Mouse (Mus musculus): ENCODE results near the gene Pheta1. TPM values are rescaled to one million over a fixed set of nuclear protein-coding genes. Genes with fewer than 3 reads are reported as not detected.

The Pheta1 gene
- polyA plus RNA-seq, 1 experiment from 2014 or later, result 10.8 TPM

DNA sequence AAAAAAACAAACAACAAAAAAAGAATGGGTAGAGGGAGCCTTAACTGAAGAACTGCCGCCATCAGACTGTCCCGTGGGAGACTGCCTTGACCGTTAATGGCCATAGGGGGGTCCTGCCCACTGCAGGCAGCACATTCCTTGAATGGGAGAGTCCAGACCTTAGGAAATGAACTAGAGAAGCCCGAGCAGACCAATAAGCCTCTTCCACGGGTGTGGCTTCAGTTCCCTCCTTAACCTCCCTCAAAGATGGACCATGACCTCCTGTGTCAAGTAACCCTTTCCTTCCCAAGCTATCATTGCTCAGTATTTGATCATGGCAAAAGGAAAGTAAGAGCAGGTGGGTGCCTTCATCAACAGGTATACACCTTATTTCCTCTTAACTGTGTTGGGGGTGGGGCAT lies 13.2 kb downstream of the Pheta1 start:
- no peaks in the 10 kb centered on the region for H3K9me3 ChIP-seq (ENCODE audit: control insufficient read depth, low read length)
- H3K27ac ChIP-seq (replicated peaks in 1 of 2; ENCODE audit: control insufficient read depth in 1 of 2, insufficient read depth in 1 of 2, low read depth in 2 of 2, low read length in 2 of 2), result no peak overlapping the region
- H3K4me1 ChIP-seq (ENCODE audit: control insufficient read depth in 2 of 2, insufficient read depth in 2 of 2, low read length in 2 of 2), result no peaks in the 10 kb centered on the region; a peak in 1 of 4 replicates
- H3K4me2 ChIP-seq (ENCODE audit: low read length), result no peak overlapping the region
- ATAC-seq (ENCODE audit: insufficient number of reproducible peaks, insufficient read depth, low FRiP score, low read depth), result no peak
- no peak overlapping the region for H3K9ac ChIP-seq (ENCODE audit: low read length)
- H3K36me3 ChIP-seq (ENCODE audit: control insufficient read depth, insufficient read depth, low read length), result no peaks in the 10 kb centered on the region
- 55% methylated on average over 5 of the region's 5 CpGs for WGBS
- H3K27me3 ChIP-seq (ENCODE audit: control insufficient read depth, insufficient read depth, low read length), result no peaks in the 10 kb centered on the region
- H3K4me3 ChIP-seq (ENCODE audit: control insufficient read depth in 1 of 2, insufficient read depth in 1 of 2, low read depth in 1 of 2, low read length in 2 of 2), result no peak overlapping the region

DNA sequence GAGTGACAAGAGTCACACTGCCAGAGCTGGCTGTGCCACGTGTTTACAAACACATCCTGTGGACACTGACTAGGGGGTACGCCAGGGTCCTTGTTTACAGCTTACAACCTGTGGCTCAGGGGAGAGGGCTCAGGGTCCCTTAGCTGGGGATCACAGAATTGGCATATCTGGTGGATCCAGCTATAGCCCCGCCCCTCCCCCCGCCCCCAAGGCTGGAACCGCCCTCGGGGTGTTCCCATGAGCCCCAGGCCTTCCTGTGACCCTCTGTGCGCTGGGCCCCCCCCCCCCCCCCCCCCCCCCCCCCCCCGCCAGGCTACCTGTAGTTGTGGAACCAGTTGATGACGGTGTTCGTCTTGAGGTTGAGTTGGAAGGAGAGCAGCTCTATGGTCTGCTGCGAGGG lies 15.5 kb downstream of the Pheta1 start:
- Histone ChIP-seq H3K4me2 (ENCODE audit: low read length) (peak overlapping the region; percentile 21; the same call in 1 of the 2 replicates), H3K36me3 (ENCODE audit: control insufficient read depth, insufficient read depth, low read length) (peaks cover 6% of the 10 kb centered on the region; the same call in 1 of the 2 replicates), H3K9me3 (ENCODE audit: control insufficient read depth, low read length) (no peaks in the 10 kb centered on the region), H3K27me3 (ENCODE audit: control insufficient read depth, insufficient read depth, low read length) (no peaks in the 10 kb centered on the region), H3K4me1 (ENCODE audit: control insufficient read depth in 2 of 2, insufficient read depth in 2 of 2, low read length in 2 of 2) (no peaks in the 10 kb centered on the region), H3K9ac (ENCODE audit: low read length) (no peak overlapping the region; the same call in 1 of the 2 replicates), H3K4me3 (ENCODE audit: control insufficient read depth in 1 of 2, insufficient read depth in 1 of 2, low read depth in 1 of 2, low read length in 2 of 2) (no peak overlapping the region), H3K27ac (replicated peaks in 1 of 2; ENCODE audit: control insufficient read depth in 1 of 2, insufficient read depth in 1 of 2, low read depth in 2 of 2, low read length in 2 of 2) (no peak overlapping the region)
- WGBS, result 8% methylated on average over 7 of the region's 11 CpGs
- no peak for ATAC-seq (ENCODE audit: insufficient number of reproducible peaks, insufficient read depth, low FRiP score, low read depth)

DNA sequence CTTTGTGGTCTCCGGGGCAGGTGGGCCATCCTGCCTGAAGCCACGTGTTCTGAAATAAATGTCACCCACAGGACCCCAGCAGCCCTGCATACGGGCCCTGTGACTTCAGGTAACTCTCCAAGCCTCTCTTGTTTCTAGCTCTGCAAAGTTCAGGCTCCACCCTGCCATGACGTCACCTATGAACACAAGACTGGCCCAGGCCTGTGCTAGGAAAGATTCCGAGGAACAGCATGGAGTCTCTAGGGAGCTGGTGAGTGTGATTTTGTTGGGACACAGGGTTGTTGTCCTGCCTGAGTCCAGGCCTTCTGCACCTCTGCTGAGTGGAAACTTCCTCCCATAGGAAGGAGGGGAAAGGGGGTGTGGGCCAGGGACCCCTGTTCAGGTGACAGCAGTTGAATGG lies 19.2 kb downstream of the Pheta1 start:
- Histone ChIP-seq H3K27ac (replicated peaks in 1 of 2; ENCODE audit: control insufficient read depth in 1 of 2, insufficient read depth in 1 of 2, low read depth in 2 of 2, low read length in 2 of 2) (no peak overlapping the region), H3K9me3 (ENCODE audit: control insufficient read depth, low read length) (no peaks in the 10 kb centered on the region), H3K4me2 (ENCODE audit: low read length) (no peak overlapping the region), H3K36me3 (ENCODE audit: control insufficient read depth, insufficient read depth, low read length) (peaks cover 10% of the 10 kb centered on the region; the same call in 1 of the 2 replicates), H3K27me3 (ENCODE audit: control insufficient read depth, insufficient read depth, low read length) (no peaks in the 10 kb centered on the region), H3K4me3 (ENCODE audit: control insufficient read depth in 1 of 2, insufficient read depth in 1 of 2, low read depth in 1 of 2, low read length in 2 of 2) (no peak overlapping the region), H3K9ac (ENCODE audit: low read length) (no peak overlapping the region), H3K4me1 (ENCODE audit: control insufficient read depth in 2 of 2, insufficient read depth in 2 of 2, low read length in 2 of 2) (no peaks in the 10 kb centered on the region)
- ATAC-seq (ENCODE audit: insufficient number of reproducible peaks, insufficient read depth, low FRiP score, low read depth), result no peak
- WGBS, result 71% methylated on average over 5 of the region's 5 CpGs

DNA sequence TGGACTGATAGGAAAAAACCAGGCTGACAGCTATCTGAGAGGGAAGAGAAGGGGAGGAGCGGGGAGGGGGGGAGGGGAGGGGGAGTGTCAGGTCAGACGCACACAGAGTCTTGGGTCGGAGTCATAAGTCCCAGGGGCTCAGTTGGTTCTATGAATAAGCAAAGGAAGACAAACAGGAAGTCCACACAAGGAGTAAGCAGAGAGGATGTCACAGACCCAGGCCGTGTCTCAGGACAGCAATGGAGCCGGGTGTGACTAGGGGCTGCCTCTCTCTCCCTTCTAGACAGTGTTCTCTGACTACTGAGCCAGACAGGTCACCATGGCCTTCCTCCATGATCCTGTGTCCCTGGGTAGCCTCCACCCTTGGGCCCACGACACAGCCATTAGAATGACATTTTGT lies 22.0 kb downstream of the Pheta1 start:
- no peaks in the 10 kb centered on the region for H3K27me3 ChIP-seq (ENCODE audit: control insufficient read depth, insufficient read depth, low read length)
- no peak overlapping the region for H3K4me2 ChIP-seq (ENCODE audit: low read length)
- WGBS, result 60% methylated on average over 6 of the region's 6 CpGs
- 0 out of 4 replicates have a peak overlapping the region, but pooled peaks of 1 of the 2 experiments have one; percentile 19 for H3K27ac ChIP-seq (replicated peaks in 1 of 2; ENCODE audit: control insufficient read depth in 1 of 2, insufficient read depth in 1 of 2, low read depth in 2 of 2, low read length in 2 of 2)
- ATAC-seq (ENCODE audit: insufficient number of reproducible peaks, insufficient read depth, low FRiP score, low read depth), result no peak
- H3K9me3 ChIP-seq (ENCODE audit: control insufficient read depth, low read length), result no peaks in the 10 kb centered on the region
- peaks cover 15% of the 10 kb centered on the region; the same call in 1 of the 2 replicates for H3K36me3 ChIP-seq (ENCODE audit: control insufficient read depth, insufficient read depth, low read length)
- no peak overlapping the region for H3K9ac ChIP-seq (ENCODE audit: low read length)
- no peak overlapping the region for H3K4me3 ChIP-seq (ENCODE audit: control insufficient read depth in 1 of 2, insufficient read depth in 1 of 2, low read depth in 1 of 2, low read length in 2 of 2)
- H3K4me1 ChIP-seq (ENCODE audit: control insufficient read depth in 2 of 2, insufficient read depth in 2 of 2, low read length in 2 of 2), result no peaks in the 10 kb centered on the region

DNA sequence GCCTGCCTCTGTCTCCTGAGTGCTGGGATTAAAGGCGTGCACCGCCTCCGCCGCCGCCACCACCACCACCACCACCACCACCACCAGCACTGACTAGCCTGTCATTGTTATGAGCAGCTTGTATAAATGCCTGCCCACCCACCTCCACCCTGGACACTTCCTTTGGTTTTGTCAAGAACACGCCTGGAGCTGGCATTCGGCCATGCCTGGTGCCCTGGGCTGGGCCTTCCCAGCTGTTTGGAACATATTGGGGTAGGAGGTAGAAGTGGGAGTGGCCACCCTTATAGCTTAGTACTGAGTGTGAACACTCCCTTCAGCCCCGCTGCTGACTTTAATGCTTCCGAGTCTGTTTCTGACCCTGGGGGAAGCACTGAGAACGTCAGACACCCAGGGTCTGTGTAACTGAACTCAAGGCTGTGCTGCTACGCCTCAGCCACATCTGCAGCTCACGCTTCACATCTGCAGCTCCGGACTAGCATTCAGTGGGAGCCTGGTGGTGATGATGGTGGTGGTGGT lies 22.8 kb downstream of the Pheta1 start:
- no peaks in the 10 kb centered on the region for H3K4me1 ChIP-seq (ENCODE audit: control insufficient read depth in 2 of 2, insufficient read depth in 2 of 2, low read length in 2 of 2)
- no peak overlapping the region for H3K27ac ChIP-seq (replicated peaks in 1 of 2; ENCODE audit: control insufficient read depth in 1 of 2, insufficient read depth in 1 of 2, low read depth in 2 of 2, low read length in 2 of 2)
- WGBS, result 87% methylated on average over 13 of the region's 13 CpGs

DNA sequence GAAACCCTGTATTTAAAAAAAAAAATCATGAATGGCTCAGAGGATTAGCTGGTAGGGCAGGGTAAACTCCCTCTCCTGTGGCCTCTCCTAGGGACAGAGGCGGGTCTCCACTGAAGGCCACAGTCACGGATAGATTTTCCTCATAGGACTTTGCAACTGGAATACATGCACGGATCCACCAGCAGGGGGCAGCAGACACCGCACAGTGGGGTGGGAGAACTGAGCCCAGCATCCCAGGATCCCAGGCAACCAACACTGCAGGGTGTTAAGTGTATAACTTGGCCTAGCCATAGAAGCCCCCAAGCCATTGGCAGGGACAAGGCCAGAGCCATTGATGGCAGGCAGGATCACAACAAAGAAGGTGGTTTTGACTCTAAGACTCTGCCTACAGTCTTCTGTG lies 23.4 kb downstream of the Pheta1 start:
- no peak overlapping the region for H3K4me2 ChIP-seq (ENCODE audit: low read length)
- H3K27ac ChIP-seq (replicated peaks in 1 of 2; ENCODE audit: control insufficient read depth in 1 of 2, insufficient read depth in 1 of 2, low read depth in 2 of 2, low read length in 2 of 2), result no peak overlapping the region
- H3K9me3 ChIP-seq (ENCODE audit: control insufficient read depth, low read length), result no peaks in the 10 kb centered on the region
- no peak overlapping the region for H3K9ac ChIP-seq (ENCODE audit: low read length)
- WGBS, result 15% methylated on average over 4 of the region's 4 CpGs
- H3K4me1 ChIP-seq (ENCODE audit: control insufficient read depth in 2 of 2, insufficient read depth in 2 of 2, low read length in 2 of 2), result no peaks in the 10 kb centered on the region
- peaks cover 15% of the 10 kb centered on the region; the same call in 1 of the 2 replicates for H3K36me3 ChIP-seq (ENCODE audit: control insufficient read depth, insufficient read depth, low read length)
- no peak for ATAC-seq (ENCODE audit: insufficient number of reproducible peaks, insufficient read depth, low FRiP score, low read depth)
- no peak overlapping the region for H3K4me3 ChIP-seq (ENCODE audit: control insufficient read depth in 1 of 2, insufficient read depth in 1 of 2, low read depth in 1 of 2, low read length in 2 of 2)
- no peaks in the 10 kb centered on the region for H3K27me3 ChIP-seq (ENCODE audit: control insufficient read depth, insufficient read depth, low read length)

More for the DNA sequence above, 22.8 kb downstream of the Pheta1 start:
- no peak overlapping the region for H3K9ac ChIP-seq (ENCODE audit: low read length)
- H3K4me2 ChIP-seq (ENCODE audit: low read length), result no peak overlapping the region
- no peaks in the 10 kb centered on the region for H3K9me3 ChIP-seq (ENCODE audit: control insufficient read depth, low read length)
- no peaks in the 10 kb centered on the region for H3K27me3 ChIP-seq (ENCODE audit: control insufficient read depth, insufficient read depth, low read length)
- no peak overlapping the region for H3K4me3 ChIP-seq (ENCODE audit: control insufficient read depth in 1 of 2, insufficient read depth in 1 of 2, low read depth in 1 of 2, low read length in 2 of 2)
- peaks cover 15% of the 10 kb centered on the region; the same call in 1 of the 2 replicates for H3K36me3 ChIP-seq (ENCODE audit: control insufficient read depth, insufficient read depth, low read length)
- no peak for ATAC-seq (ENCODE audit: insufficient number of reproducible peaks, insufficient read depth, low FRiP score, low read depth)

DNA sequence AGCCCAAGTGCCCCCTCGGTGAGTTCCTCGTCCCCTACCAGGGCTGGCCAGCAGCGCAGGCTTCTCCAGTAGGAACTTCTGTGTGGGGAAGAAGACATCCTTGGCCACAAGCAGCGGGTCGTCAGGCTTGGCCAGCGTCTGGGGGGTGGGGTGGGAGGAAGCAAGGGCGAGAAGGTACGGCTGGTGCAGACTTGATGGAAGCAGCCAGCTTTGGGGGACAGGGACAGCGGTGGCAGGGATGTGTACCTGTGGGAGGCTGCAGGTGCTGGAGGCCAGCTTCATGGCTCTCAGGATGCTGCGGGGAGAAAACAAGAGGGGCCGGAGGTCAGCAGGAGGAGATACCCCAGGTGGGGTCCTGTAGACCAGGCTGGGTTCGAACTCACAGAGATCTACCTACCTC lies 26.3 kb downstream of the Pheta1 start:
- H3K4me1 ChIP-seq (ENCODE audit: control insufficient read depth in 2 of 2, insufficient read depth in 2 of 2, low read length in 2 of 2), result no peaks in the 10 kb centered on the region
- no peak for ATAC-seq (ENCODE audit: insufficient number of reproducible peaks, insufficient read depth, low FRiP score, low read depth)
- no peak overlapping the region for H3K9ac ChIP-seq (ENCODE audit: low read length)
- H3K36me3 ChIP-seq (ENCODE audit: control insufficient read depth, insufficient read depth, low read length), result 0 out of 2 replicates have a peak, but pooled peaks cover 4% of the 10 kb centered on the region
- no peak overlapping the region for H3K4me2 ChIP-seq (ENCODE audit: low read length)
- no peaks in the 10 kb centered on the region for H3K9me3 ChIP-seq (ENCODE audit: control insufficient read depth, low read length)
- WGBS, result 82% methylated on average over 12 of the region's 12 CpGs
- H3K27me3 ChIP-seq (ENCODE audit: control insufficient read depth, insufficient read depth, low read length), result no peaks in the 10 kb centered on the region
- no peak overlapping the region for H3K27ac ChIP-seq (replicated peaks in 1 of 2; ENCODE audit: control insufficient read depth in 1 of 2, insufficient read depth in 1 of 2, low read depth in 2 of 2, low read length in 2 of 2)
- no peak overlapping the region for H3K4me3 ChIP-seq (ENCODE audit: control insufficient read depth in 1 of 2, insufficient read depth in 1 of 2, low read depth in 1 of 2, low read length in 2 of 2)

DNA sequence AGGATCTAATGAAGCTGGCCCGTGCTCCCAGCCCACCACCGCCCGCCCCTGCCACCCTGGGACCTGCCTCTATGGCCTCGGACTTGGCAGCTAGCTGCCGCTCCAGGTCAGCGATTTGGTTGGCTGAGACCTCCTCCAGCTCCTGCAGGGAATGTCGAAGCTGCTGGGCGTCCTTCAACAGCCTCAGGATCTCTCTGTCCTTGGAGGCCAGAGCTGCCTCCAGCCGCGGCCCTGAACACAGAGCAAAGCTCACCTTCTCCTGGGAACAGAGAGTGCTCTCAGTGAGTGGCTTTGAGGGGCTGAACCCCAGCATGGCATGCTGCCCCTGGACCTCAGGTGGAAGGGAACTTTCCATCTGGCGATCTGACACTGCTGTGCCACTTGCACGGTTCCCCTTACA lies 28.1 kb downstream of the Pheta1 start:
- no peak overlapping the region for H3K27ac ChIP-seq (replicated peaks in 1 of 2; ENCODE audit: control insufficient read depth in 1 of 2, insufficient read depth in 1 of 2, low read depth in 2 of 2, low read length in 2 of 2)
- H3K4me2 ChIP-seq (ENCODE audit: low read length), result no peak overlapping the region
- no peaks in the 10 kb centered on the region for H3K4me1 ChIP-seq (ENCODE audit: control insufficient read depth in 2 of 2, insufficient read depth in 2 of 2, low read length in 2 of 2)
- H3K9me3 ChIP-seq (ENCODE audit: control insufficient read depth, low read length), result no peaks in the 10 kb centered on the region
- no peak overlapping the region for H3K4me3 ChIP-seq (ENCODE audit: control insufficient read depth in 1 of 2, insufficient read depth in 1 of 2, low read depth in 1 of 2, low read length in 2 of 2)
- WGBS, result 80% methylated on average over 12 of the region's 12 CpGs
- H3K36me3 ChIP-seq (ENCODE audit: control insufficient read depth, insufficient read depth, low read length), result 0 out of 2 replicates have a peak, but pooled peaks cover 4% of the 10 kb centered on the region
- no peaks in the 10 kb centered on the region for H3K27me3 ChIP-seq (ENCODE audit: control insufficient read depth, insufficient read depth, low read length)
- no peak overlapping the region for H3K9ac ChIP-seq (ENCODE audit: low read length)
- no peak for ATAC-seq (ENCODE audit: insufficient number of reproducible peaks, insufficient read depth, low FRiP score, low read depth)
